Mouse (Mus musculus): ENCODE measurements around the gene Srgap1.

DNA sequence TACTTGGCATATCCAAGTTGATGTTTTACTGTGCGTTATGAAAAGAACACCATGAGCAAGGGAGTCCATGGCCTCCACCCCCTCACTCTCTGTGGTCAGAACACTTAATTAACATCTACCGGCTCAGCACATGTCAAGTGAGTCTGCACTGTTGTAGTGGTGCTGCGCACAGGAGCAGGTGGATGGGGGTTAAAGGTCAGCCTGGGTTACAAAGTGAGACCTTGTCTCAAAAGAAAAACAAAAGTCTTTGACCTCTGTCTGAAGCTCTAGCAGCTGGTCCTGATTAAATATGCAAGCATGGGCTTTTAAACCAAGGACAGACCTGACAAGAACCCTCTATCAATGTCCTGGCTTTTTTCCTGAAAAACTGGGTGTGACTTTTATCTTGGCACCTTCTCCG, 304.8 kb downstream of the Srgap1 start:
- TF ChIP-seq CTCF (IDR thresholded peaks at IDR 0.05) (no peak), EP300 (IDR thresholded peaks at IDR 0.05) (no peak)
